Mouse (Mus musculus) layer of hippocampus, postnatal 14 days (tissue): ENCODE data around the gene Cdan1. TPM values are rescaled to one million over a fixed set of nuclear protein-coding genes. Genes with fewer than 3 reads are reported as not detected.

Experiments
- total RNA-seq, 2 experiments: library from RNA; stranded (reverse); gene quantifications; 2 replicates each; pipeline ENCODE4 v1.2.3; 2021

Gene Cdan1
- total RNA-seq, 2 experiments from 2014 or later: 21.3 to 25.4 TPM

Other genes with a start within 250 kb of the Cdan1 start
- 10 to 100 TPM; 14.1 to 17.1 TPM for gene Haus2, start 240.7 kb downstream of the Cdan1 start, total RNA-seq
- gene Lrrc57, start 240.6 kb downstream of the Cdan1 start, total RNA-seq: 10 to 100 TPM; 26.0 to 31.6 TPM
- 10 to 100 TPM; 10.4 to 11.0 TPM for gene Stard9, start 221.0 kb downstream of the Cdan1 start, total RNA-seq
- 10 to 100 TPM; 55.3 to 59.8 TPM for gene Ttbk2, start 476 bp upstream of the Cdan1 start, total RNA-seq
- 10 to 100 TPM; 40.4 to 42.5 TPM for gene Ubr1, start 120.6 kb upstream of the Cdan1 start, total RNA-seq
- 10 to 100 TPM; 18.3 to 27.4 TPM for gene Tmem62, start 126.9 kb upstream of the Cdan1 start, total RNA-seq
- 10 to 100 TPM; 54.0 to 59.6 TPM for gene Ccndbp1, start 158.3 kb upstream of the Cdan1 start, total RNA-seq
- gene Epb42, start 186.9 kb upstream of the Cdan1 start, total RNA-seq: not detected
- gene Tgm5, start 235.7 kb upstream of the Cdan1 start, total RNA-seq: not detected